Mouse (Mus musculus): ENCODE measurements around the gene Tmem128. TPM values are rescaled to one million over a fixed set of nuclear protein-coding genes. Genes with fewer than 3 reads are reported as not detected.

Gene Tmem128
- 8.8 and 26.7 TPM in 2 replicates for polyA plus RNA-seq (2012; ENCODE audit: low replicate concordance)

GRCm38 (mm10) chr5:38260107-38260682, at the start of gene Tmem128:
Tmem128 (plus strand) TSS chr5:38260185.

GRCm38 (mm10) chr5:38220328-38220912, 39.6 kb upstream of the Tmem128 start, which contains the start of the genes Zbtb49 and Lyar:
Zbtb49 (minus strand) TSS chr5:38220457.
Lyar (plus strand) TSS chr5:38220470.

GRCm38 (mm10) chr5:38275771-38276170, 15.8 kb downstream of the Tmem128 start, which contains the start of gene Otop1:
Otop1 (plus strand) TSS chr5:38275972.

Other genes starting within 250 kb of the Tmem128 start
- 7.1 and 11.5 TPM in 2 replicates for gene Stx18, start 221.4 kb upstream of the Tmem128 start, polyA plus RNA-seq (2012; ENCODE audit: low replicate concordance)
- 0.75 TPM in 1 of 2 replicates, not detected in the other for gene Nsg1, start 100.3 kb upstream of the Tmem128 start, polyA plus RNA-seq (2012; ENCODE audit: low replicate concordance)
- gene Zbtb49, start 39.7 kb upstream of the Tmem128 start, polyA plus RNA-seq (2012; ENCODE audit: low replicate concordance) = 4.5 and 5.4 TPM in 2 replicates
- gene Lyar, start 39.7 kb upstream of the Tmem128 start, polyA plus RNA-seq (2012; ENCODE audit: low replicate concordance) = 89.7 and 120 TPM in 2 replicates
- gene Otop1, start 15.8 kb downstream of the Tmem128 start, polyA plus RNA-seq (2012; ENCODE audit: low replicate concordance) = not detected in 2 replicates
- gene Drd5, start 59.2 kb downstream of the Tmem128 start, polyA plus RNA-seq (2012; ENCODE audit: low replicate concordance) = 0.07 TPM in 1 of 2 replicates, not detected in the other
- 0.85 TPM in 1 of 2 replicates, not detected in the other for gene Slc2a9, start 243.0 kb downstream of the Tmem128 start, polyA plus RNA-seq (2012; ENCODE audit: low replicate concordance)